Mouse (Mus musculus) CH12.LX (cell line): ENCODE measurements around the gene Cdh5.

Experiments
- CHD2 ChIP-seq: IDR thresholded peaks from 2 replicates; pipeline ENCODE4 v1.6.1; 2011; ENCODE audit warnings: low read length, improper control_type of control experiment
- CTCF ChIP-seq, 2 experiments: IDR thresholded peaks in 1 of 2; conservative IDR thresholded peaks in 1 of 2; 2 replicates each; pipeline ENCODE4 v1.5.1; 2011 to 2012; ENCODE audit warnings: low read depth in 2 of 2, low read length in 2 of 2, improper control_type of control experiment in 1 of 2, inconsistent platforms in 1 of 2, mild to moderate bottlenecking in 1 of 2, moderate library complexity in 1 of 2
- NRF1 ChIP-seq: IDR thresholded peaks from 2 replicates; pipeline ENCODE4 v1.6.1; 2014; ENCODE audit warnings: low read depth, mild to moderate bottlenecking, inconsistent platforms, low read length, improper control_type of control experiment, moderate library complexity
- POLR2A ChIP-seq: IDR thresholded peaks from 2 replicates; pipeline ENCODE4 v1.6.1; 2011; ENCODE audit warnings: low read depth, mild to moderate bottlenecking, improper control_type of control experiment, low read length

GRCm38 (mm10) chr8:104059922-104060321 is 41.5 kb upstream of the Cdh5 start:
- TF ChIP-seq CHD2 (no peak), POLR2A (no peak), CTCF (conservative IDR thresholded peaks at IDR 0.05 in 1 of 2, IDR thresholded peaks at IDR 0.05 in 1 of 2; ENCODE audit: low read depth in 2 of 2, low read length in 2 of 2) (no peak), NRF1 (no peak)
